Comparison of ENCODE assay signal across 17 mouse cellular contexts in the genomic region with DNA sequence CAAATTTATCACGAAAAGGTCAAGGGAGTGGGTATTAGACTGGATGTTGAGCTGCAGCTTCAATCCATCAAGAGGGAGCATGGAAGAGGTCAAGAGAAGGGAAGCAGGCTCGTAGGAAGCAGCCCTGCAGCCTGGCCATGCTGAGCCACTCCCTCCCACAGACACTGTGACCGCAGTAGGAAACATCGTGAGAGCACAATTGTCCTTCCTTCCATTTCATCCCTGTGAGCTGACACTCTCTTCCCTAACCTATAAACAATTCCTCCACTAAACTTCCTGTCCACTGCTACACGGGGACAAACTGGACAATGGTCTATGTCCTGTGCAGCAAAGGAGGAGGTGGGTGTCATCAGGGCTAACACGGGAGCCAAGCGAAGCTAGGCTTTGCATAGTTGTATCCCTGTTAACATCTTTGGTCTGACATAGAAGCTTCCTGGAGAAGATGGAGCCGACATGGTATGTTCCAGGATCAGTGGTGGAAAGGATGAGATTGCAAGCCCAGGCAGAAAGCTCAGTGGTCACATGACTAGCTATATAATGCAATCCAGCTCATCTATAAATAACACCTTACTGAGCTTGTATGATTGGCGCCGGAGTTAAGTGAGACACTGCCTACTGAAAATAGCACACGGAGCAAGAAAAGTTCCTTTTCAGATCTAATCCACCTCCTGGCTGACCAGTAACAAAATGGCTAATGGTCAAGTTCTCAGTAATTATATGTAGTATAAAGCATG. TPM values are rescaled to one million over a fixed set of nuclear protein-coding genes. Genes with fewer than 3 reads are reported as not detected.
DNase-seq lines count a peak whose midpoint lies in the region; ATAC-seq and TF ChIP-seq lines count a peak whose summit lies in the region.
"Had no signal": no experiment of that assay in that cellular context is flagged by ENCODE, and none has a peak within 500 bp of the region (broad histone marks: within the 10 kb centered on the region; RNA-seq: fewer than 3 reads in every experiment).

No protein-coding gene starts in this region.

- H3K36me3 ChIP-seq in heart, adult 2 months (ENCODE audit: control insufficient read depth, insufficient read depth, low read length), result no peaks in the 10 kb centered on the region
- H3K36me3 ChIP-seq in kidney, postnatal 0 days (ENCODE audit: insufficient read depth, low read length), result no peaks in the 10 kb centered on the region
- H3K36me3 ChIP-seq in kidney, adult 2 months (ENCODE audit: control insufficient read depth, insufficient read depth, low read length), result no peaks in the 10 kb centered on the region
- no peaks in the 10 kb centered on the region for H3K36me3 ChIP-seq in lung, postnatal 0 days (ENCODE audit: insufficient read depth, low read length)
- no peaks in the 10 kb centered on the region for H3K36me3 ChIP-seq in liver, embryonic 11.5 days (ENCODE audit: control insufficient read depth, insufficient read depth, low read length)
- H3K36me3 ChIP-seq: limb, embryonic 12.5 days; midbrain, embryonic 15.5 days; neural tube, embryonic 12.5 days had no signal

- DNase-seq in heart, adult 11 months, result peak; percentile 86
- DNase-seq in heart, adult 2 months, result no peak
- peak; percentile 62 for DNase-seq in kidney, postnatal 0 days (ENCODE audit: low spot score)
- no peak for DNase-seq in kidney, adult 2 months
- DNase-seq in lung, postnatal 0 days (ENCODE audit: low spot score), result peak; percentile 43
- no peak for DNase-seq in lung, postnatal 36 days
- DNase-seq in lung, postnatal 10 days, result peak; percentile 44
- DNase-seq in liver, embryonic 11.5 days (ENCODE audit: low spot score), result no peak
- DNase-seq: cerebellum, adult 11 months; gastrocnemius, postnatal 25 days; layer of hippocampus, adult 9-11 months; liver, postnatal 0 days; thymus, adult 18-20 months had no signal

- H3K4me2 ChIP-seq in kidney, postnatal 0 days (ENCODE audit: low read length), result no peak overlapping the region
- H3K4me2 ChIP-seq in lung, postnatal 0 days (replicated peaks; ENCODE audit: low read depth, low read length), result no peak overlapping the region
- H3K4me2 ChIP-seq in liver, embryonic 11.5 days, result no peak overlapping the region
- H3K4me2 ChIP-seq: forebrain, embryonic 13.5 days; limb, embryonic 12.5 days; midbrain, embryonic 15.5 days; neural tube, embryonic 12.5 days had no signal

- no peak overlapping the region for H3K4me3 ChIP-seq in heart, adult 2 months
- no peak overlapping the region for H3K4me3 ChIP-seq in kidney, postnatal 0 days (replicated peaks; ENCODE audit: low read depth, low read length)
- no peak overlapping the region for H3K4me3 ChIP-seq in kidney, adult 2 months (ENCODE audit: insufficient read depth, low read depth, low read length)
- H3K4me3 ChIP-seq in lung, postnatal 0 days (ENCODE audit: low read depth, low read length), result no peak overlapping the region
- H3K4me3 ChIP-seq in liver, embryonic 11.5 days (ENCODE audit: low read depth, low read length), result no peak overlapping the region
- H3K4me3 ChIP-seq: forebrain, embryonic 13.5 days; limb, embryonic 12.5 days; midbrain, embryonic 15.5 days; neural tube, embryonic 12.5 days had no signal

- TF ChIP-seq EP300 in heart, adult 2 months (IDR thresholded peaks at IDR 0.05; ENCODE audit: insufficient read depth, low read depth, low read length), result no peak
- peak; percentile 48; the same call in 1 of the 2 replicates for TF ChIP-seq EP300 in lung, postnatal 0 days (IDR thresholded peaks at IDR 0.05)

- no peak for TF ChIP-seq POLR2A in heart, adult 2 months (IDR thresholded peaks at IDR 0.05; ENCODE audit: insufficient read depth, low read depth, low read length)
- no peak for TF ChIP-seq POLR2A in kidney, adult 2 months (IDR thresholded peaks at IDR 0.05; ENCODE audit: low read depth, low read length)

- peaks cover 4% of the 10 kb centered on the region; the same call in 1 of the 2 replicates for H3K27me3 ChIP-seq in heart, adult 2 months (ENCODE audit: control insufficient read depth, insufficient read depth, low read length)
- H3K27me3 ChIP-seq in kidney, postnatal 0 days (ENCODE audit: insufficient read depth, low read length), result no peaks in the 10 kb centered on the region
- H3K27me3 ChIP-seq in kidney, adult 2 months (replicated peaks; ENCODE audit: control insufficient read depth, insufficient read depth, low read length), result no peaks in the 10 kb centered on the region
- no peaks in the 10 kb centered on the region for H3K27me3 ChIP-seq in lung, postnatal 0 days (replicated peaks; ENCODE audit: insufficient read depth, low read length)
- no peaks in the 10 kb centered on the region for H3K27me3 ChIP-seq in liver, embryonic 11.5 days (replicated peaks; ENCODE audit: control insufficient read depth, insufficient read depth, low read length)
- H3K27me3 ChIP-seq: forebrain, embryonic 13.5 days; limb, embryonic 12.5 days; midbrain, embryonic 15.5 days; neural tube, embryonic 12.5 days had no signal

- H3K9me3 ChIP-seq in kidney, postnatal 0 days (replicated peaks; ENCODE audit: low read length), result no peaks in the 10 kb centered on the region
- no peaks in the 10 kb centered on the region for H3K9me3 ChIP-seq in lung, postnatal 0 days (ENCODE audit: low read length)
- no peaks in the 10 kb centered on the region for H3K9me3 ChIP-seq in liver, embryonic 11.5 days (ENCODE audit: control insufficient read depth, low read length)
- H3K9me3 ChIP-seq: forebrain, embryonic 13.5 days; limb, embryonic 12.5 days; midbrain, embryonic 15.5 days; neural tube, embryonic 12.5 days had no signal

- 29% methylated on average over 11 of the region's 11 CpGs for WGBS in heart, adult 2 months
- WGBS in kidney, postnatal 0 days, result 51% methylated on average over 11 of the region's 11 CpGs
- WGBS in kidney, adult 2 months, result 50% methylated on average over 11 of the region's 11 CpGs
- WGBS in lung, postnatal 0 days, result 63% methylated on average over 11 of the region's 11 CpGs
- 65% methylated on average over 11 of the region's 11 CpGs for WGBS in liver, embryonic 11.5 days

- no peaks in the 10 kb centered on the region for H3K79me2 ChIP-seq in heart, adult 2 months (replicated peaks; ENCODE audit: control insufficient read depth, insufficient read depth, low read length)

- no peak overlapping the region for H3K9ac ChIP-seq in heart, adult 2 months (ENCODE audit: low read depth, low read length)
- no peak overlapping the region for H3K9ac ChIP-seq in kidney, postnatal 0 days (ENCODE audit: low read depth, low read length)
- no peak overlapping the region for H3K9ac ChIP-seq in lung, postnatal 0 days (replicated peaks; ENCODE audit: low read depth)
- H3K9ac ChIP-seq in liver, embryonic 11.5 days (ENCODE audit: low read depth, low read length), result no peak overlapping the region
- H3K9ac ChIP-seq: forebrain, embryonic 13.5 days; limb, embryonic 12.5 days; liver, postnatal 0 days; midbrain, embryonic 15.5 days; neural tube, embryonic 12.5 days had no signal

- intact Hi-C loops in heart, adult 2 months (cut with DNase I), result no loop called here

- peaks cover 1% of the 10 kb centered on the region; the same call in 1 of the 2 replicates for H3K4me1 ChIP-seq in heart, adult 2 months (ENCODE audit: control insufficient read depth, insufficient read depth, low read length)
- H3K4me1 ChIP-seq in kidney, postnatal 0 days (replicated peaks; ENCODE audit: insufficient read depth, low read length), result 0 out of 2 replicates have a peak, but pooled peaks cover 5% of the 10 kb centered on the region
- H3K4me1 ChIP-seq in kidney, adult 2 months (ENCODE audit: control insufficient read depth, insufficient read depth, low read length), result no peaks in the 10 kb centered on the region
- no peaks in the 10 kb centered on the region for H3K4me1 ChIP-seq in lung, postnatal 0 days (ENCODE audit: insufficient read depth, low read depth, low read length)
- H3K4me1 ChIP-seq in liver, embryonic 11.5 days (replicated peaks; ENCODE audit: control insufficient read depth, insufficient read depth, low read length), result no peaks in the 10 kb centered on the region
- H3K4me1 ChIP-seq: forebrain, embryonic 13.5 days; limb, embryonic 12.5 days; midbrain, embryonic 15.5 days; neural tube, embryonic 12.5 days had no signal

- no peak; the same call in 1 of the 2 replicates for ATAC-seq in kidney, postnatal 0 days (replicated peaks; ENCODE audit: low FRiP score, low read depth)
- ATAC-seq in lung, postnatal 0 days, result peak; percentile 88
- no peak for ATAC-seq in liver, embryonic 11.5 days (replicated peaks; ENCODE audit: low FRiP score)
- ATAC-seq: forebrain, embryonic 13.5 days; liver, postnatal 0 days; midbrain, embryonic 15.5 days had no signal

- H3K27ac ChIP-seq in heart, adult 2 months, result no peak overlapping the region
- no peak overlapping the region for H3K27ac ChIP-seq in kidney, postnatal 0 days
- no peak overlapping the region for H3K27ac ChIP-seq in kidney, adult 2 months (ENCODE audit: insufficient read depth, low read depth, low read length)
- no peak overlapping the region for H3K27ac ChIP-seq in lung, postnatal 0 days (ENCODE audit: low read length)
- no peak overlapping the region for H3K27ac ChIP-seq in liver, embryonic 11.5 days (ENCODE audit: low read depth, low read length)
- H3K27ac ChIP-seq: forebrain, embryonic 13.5 days; limb, embryonic 12.5 days; midbrain, embryonic 15.5 days; neural tube, embryonic 12.5 days had no signal

- no peak for TF ChIP-seq CTCF in heart, adult 2 months (IDR thresholded peaks at IDR 0.05)
- no peak for TF ChIP-seq CTCF in kidney, postnatal 0 days (IDR thresholded peaks at IDR 0.05; ENCODE audit: low read depth)
- no peak for TF ChIP-seq CTCF in kidney, adult 2 months (conservative IDR thresholded peaks at IDR 0.05; ENCODE audit: insufficient read depth, insufficient read length, low read depth, low read length)
- no peak for TF ChIP-seq CTCF in lung, postnatal 0 days (IDR thresholded peaks at IDR 0.05)

RNA-seq across cellular contexts. Expression of a gene that starts 29.0 kb away (rescaled TPM):
- total RNA-seq in heart, adult 2 months (2021), result 1 to 10 TPM; 5.4 to 6.4 TPM
- polyA plus RNA-seq in heart, adult 2 months (2012; rRNA removed), result 3.4 and 5.6 TPM in 2 replicates
- 36.0 and 39.7 TPM in 2 replicates for polyA plus RNA-seq in kidney, postnatal 0 days (2015; fragmentation: Nextera tagmentation; extraction: Ambion mirVana)
- polyA plus RNA-seq in kidney, adult 2 months (2012; rRNA removed), result 7.6 TPM in 2 replicates
- polyA plus RNA-seq in lung, postnatal 0 days (2015; fragmentation: Nextera tagmentation; extraction: Ambion mirVana), result 27.0 and 28.3 TPM in 2 replicates
- polyA plus RNA-seq in liver, embryonic 11.5 days (2014; fragmentation: Nextera tagmentation; extraction: Ambion mirVana), result 54.4 and 60.3 TPM in 2 replicates

Comparison
In these comparisons a context has a peak if more than half of its experiments do, and no peak if none do; other contexts are left out.
1. DNase-seq: peak in heart, adult 11 months (single experiment), kidney, postnatal 0 days (single experiment), lung, postnatal 0 days (single experiment) and lung, postnatal 10 days (single experiment); none in heart, adult 2 months (0 of 2), kidney, adult 2 months (single experiment), lung, postnatal 36 days (single experiment) and liver, embryonic 11.5 days (single experiment).